Mouse (Mus musculus) adrenal gland, adult (tissue): Measurements from ENCODE around the gene Cer1.

ENCODE experiments used
- DNase-seq, 2 experiments: peaks; one replicate each; pipeline ENCODE4 v3.0.0; 2022 to 2023; ENCODE audit warnings: low spot score in 1 of 2; ENCODE audit not compliant: inconsistent age in 2 of 2

The Cer1 gene

GRCm38 (mm10) chr4:82875532-82875931 is 9.4 kb downstream of the Cer1 start:
- no peak for DNase-seq

- no peak for DNase-seq
These were observed 10.2 kb downstream of the Cer1 start for GRCm38 (mm10) chr4:82874791-82875190.

GRCm38 (mm10) chr4:82872548-82872947 is 12.4 kb downstream of the Cer1 start:
- no peak for DNase-seq

GRCm38 (mm10) chr4:82872121-82872520 is 12.8 kb downstream of the Cer1 start:
- no peak for DNase-seq

- no peak for DNase-seq
These were observed 14.0 kb downstream of the Cer1 start for GRCm38 (mm10) chr4:82870931-82871330.

- DNase-seq, result no peak
These were observed 17.1 kb downstream of the Cer1 start for GRCm38 (mm10) chr4:82867731-82868445.

- no peak for DNase-seq
These were observed 17.8 kb downstream of the Cer1 start for GRCm38 (mm10) chr4:82867111-82867510.

GRCm38 (mm10) chr4:82864974-82865699 is 19.8 kb downstream of the Cer1 start:
- DNase-seq, result no peak

GRCm38 (mm10) chr4:82863316-82863715 is 21.6 kb downstream of the Cer1 start:
- no peak for DNase-seq

GRCm38 (mm10) chr4:82861451-82861850 is 23.5 kb downstream of the Cer1 start:
- no peak for DNase-seq

GRCm38 (mm10) chr4:82860566-82860965 is 24.4 kb downstream of the Cer1 start:
- peak in 1 of 2 experiments; percentile 58 for DNase-seq

- peak; percentile 85 to 94 for DNase-seq
These were observed 25.5 kb downstream of the Cer1 start, which contains the start of gene Zdhhc21 for GRCm38 (mm10) chr4:82859131-82860125. Gene Zdhhc21, minus strand, starts transcription at chr4:82859958.

GRCm38 (mm10) chr4:82858431-82859010 is 26.4 kb downstream of the Cer1 start:
- DNase-seq, result peak in 1 of 2 experiments; percentile 28

- DNase-seq, result no peak
These were observed 28.0 kb downstream of the Cer1 start for GRCm38 (mm10) chr4:82856986-82857385.

GRCm38 (mm10) chr4:82853809-82854208 is 31.1 kb downstream of the Cer1 start:
- no peak for DNase-seq

- peak; percentile 30 to 68 for DNase-seq
These were observed 36.3 kb downstream of the Cer1 start for GRCm38 (mm10) chr4:82848552-82849234.

- no peak for DNase-seq
These were observed 47.3 kb downstream of the Cer1 start for GRCm38 (mm10) chr4:82837526-82838240.
